Mouse (Mus musculus) intestine, postnatal 0 days (tissue): ENCODE results near the gene B3galt6. TPM values are rescaled to one million over a fixed set of nuclear protein-coding genes. Genes with fewer than 3 reads are reported as not detected.

ENCODE experiments used
- ATAC-seq: fragments of 200-750 bp; cut with Nextera tagmentation; 2 replicates; pipeline ENCODE4 v1.8.0; 2017; ENCODE audit warnings: mild to moderate bottlenecking, moderate TSS enrichment, moderate library complexity
- H3K27ac ChIP-seq: fragments of 300-500 bp; sonication (generic); 2 replicates; pipeline ENCODE4 v1.5.1; 2014; ENCODE audit warnings: mild to moderate bottlenecking, low read depth, low read length, moderate library complexity
- H3K27me3 ChIP-seq: fragments of 300-500 bp; sonication (generic); replicated peaks from 2 replicates; pipeline ENCODE4 v1.6.1; 2014; ENCODE audit warnings: low read length, mixed read lengths; ENCODE audit not compliant: control insufficient read depth, insufficient read depth
- H3K36me3 ChIP-seq: fragments of 300-500 bp; sonication (generic); 2 replicates; pipeline ENCODE4 v1.6.1; 2014; ENCODE audit warnings: mild to moderate bottlenecking, moderate library complexity; ENCODE audit not compliant: control insufficient read depth, insufficient read depth
- H3K4me1 ChIP-seq: fragments of 300-500 bp; sonication (generic); replicated peaks from 2 replicates; pipeline ENCODE4 v1.6.1; 2014; ENCODE audit warnings: antibody characterized with exemption, low read length, mixed read lengths; ENCODE audit not compliant: control insufficient read depth, insufficient read depth
- H3K4me2 ChIP-seq: fragments of 300-500 bp; sonication (generic); replicated peaks from 2 replicates; pipeline ENCODE4 v1.6.1; 2014; ENCODE audit warnings: low read depth, mild to moderate bottlenecking, moderate library complexity
- H3K4me3 ChIP-seq: fragments of 300-500 bp; sonication (generic); 2 replicates; pipeline ENCODE4 v1.5.1; 2014; ENCODE audit warnings: low read depth, low read length
- H3K9ac ChIP-seq: fragments of 300-500 bp; sonication (generic); 2 replicates; pipeline ENCODE4 v1.6.1; 2014; ENCODE audit warnings: mild to moderate bottlenecking, low read depth, low read length
- H3K9me3 ChIP-seq: fragments of 300-500 bp; sonication (generic); 2 replicates; pipeline ENCODE4 v1.6.1; 2016; ENCODE audit warnings: mixed run types; ENCODE audit not compliant: control insufficient read depth
- CTCF ChIP-seq: sonication (generic); IDR thresholded peaks from 2 replicates; pipeline ENCODE4 v1.5.1; 2016; ENCODE audit warnings: low read depth, mild to moderate bottlenecking, control low read depth, antibody characterized with exemption, moderate library complexity
- WGBS: fragments of 180-500 bp; shearing (Covaris S2); extraction: QIAGEN DNeasy Blood & Tissue Kit; methylation state at CpG from one replicate; pipeline ENCODE4 v1.1.7; 2014; 5-methylcytosine and 5-hydroxymethylcytosine counted together
- polyA plus RNA-seq: library from polyadenylated mRNA; unstranded; fragments of >200 nt; fragmentation: Nextera tagmentation; extraction: Ambion mirVana; gene quantifications from 2 replicates; pipeline ENCODE4 v1.2.1, GENCODE M21; 2015

B3galt6 gene
- polyA plus RNA-seq, 1 experiment from 2014 or later: 6.0 TPM

DNA sequence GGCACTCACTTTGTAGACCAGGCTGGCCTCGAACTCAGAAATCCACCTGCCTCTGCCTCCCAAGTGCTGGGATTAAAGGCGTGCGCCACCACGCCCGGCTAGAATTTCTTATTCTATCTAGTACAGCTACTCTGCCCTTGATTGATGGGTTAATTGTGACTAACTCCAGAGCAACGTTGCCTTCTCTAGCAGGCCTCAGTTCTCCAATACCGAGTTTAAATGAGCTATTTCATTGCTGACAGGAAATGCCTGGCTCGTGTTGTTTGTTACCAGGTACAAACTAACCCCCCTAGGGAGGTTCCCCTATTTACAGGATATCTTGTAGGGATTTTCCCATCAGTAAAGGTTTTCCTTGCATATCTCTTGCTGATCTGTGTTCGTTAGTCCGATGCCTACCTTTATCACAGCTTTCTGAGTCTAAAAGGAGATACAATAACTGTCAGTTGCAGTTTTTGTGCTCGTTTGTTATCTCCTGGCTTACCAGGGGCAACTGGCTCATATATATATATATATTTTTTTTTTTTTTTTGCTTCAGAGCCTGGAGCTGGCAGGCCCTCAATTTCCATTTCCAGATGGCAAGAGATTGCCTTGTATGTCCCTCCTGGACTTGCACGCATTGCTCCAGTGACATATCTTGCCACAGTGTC, 10.9 kb downstream of the B3galt6 start:
- Histone ChIP-seq H3K4me3 (no peak overlapping the region), H3K9ac (no peak overlapping the region), H3K4me2 (no peak overlapping the region), H3K4me1 (no peaks in the 10 kb centered on the region), H3K27ac (no peak overlapping the region), H3K36me3 (no peaks in the 10 kb centered on the region), H3K27me3 (no peaks in the 10 kb centered on the region), H3K9me3 (no peaks in the 10 kb centered on the region)
- no peak for ATAC-seq
- WGBS: 80% methylated on average over 12 of the region's 12 CpGs
- TF ChIP-seq CTCF: no peak

DNA sequence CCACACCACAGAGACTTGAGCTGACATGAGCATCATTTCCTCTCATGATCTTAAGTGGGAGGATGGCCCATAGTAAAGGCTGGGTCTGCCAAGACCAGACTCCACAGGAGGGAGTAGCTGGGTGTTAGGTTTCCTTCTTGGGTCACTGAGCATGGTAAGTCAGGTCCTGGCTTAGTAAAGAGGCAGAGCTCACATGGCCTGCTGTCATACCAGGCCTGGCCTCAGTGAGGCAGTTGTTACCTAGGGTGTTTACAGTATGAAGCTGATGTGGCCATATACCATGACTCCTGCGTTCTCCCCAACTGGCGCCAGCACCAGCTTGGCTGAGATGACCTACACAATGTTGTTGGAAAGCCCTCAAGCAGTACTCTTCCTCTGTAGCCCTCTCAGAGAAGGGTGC, 19.2 kb downstream of the B3galt6 start:
- no peak overlapping the region for H3K4me3 ChIP-seq
- ATAC-seq: no peak
- no peaks in the 10 kb centered on the region for H3K36me3 ChIP-seq
- H3K9ac ChIP-seq: no peak overlapping the region
- 0 out of 2 replicates have a peak, but pooled peaks have one; percentile 16 for TF ChIP-seq CTCF
- no peak overlapping the region for H3K27ac ChIP-seq
- H3K9me3 ChIP-seq: no peaks in the 10 kb centered on the region
- 82% methylated on average over 2 of the region's 2 CpGs for WGBS
- no peaks in the 10 kb centered on the region for H3K27me3 ChIP-seq
- H3K4me2 ChIP-seq: no peak overlapping the region
- H3K4me1 ChIP-seq: peaks cover 7% of the 10 kb centered on the region; the same call in 1 of the 2 replicates

DNA sequence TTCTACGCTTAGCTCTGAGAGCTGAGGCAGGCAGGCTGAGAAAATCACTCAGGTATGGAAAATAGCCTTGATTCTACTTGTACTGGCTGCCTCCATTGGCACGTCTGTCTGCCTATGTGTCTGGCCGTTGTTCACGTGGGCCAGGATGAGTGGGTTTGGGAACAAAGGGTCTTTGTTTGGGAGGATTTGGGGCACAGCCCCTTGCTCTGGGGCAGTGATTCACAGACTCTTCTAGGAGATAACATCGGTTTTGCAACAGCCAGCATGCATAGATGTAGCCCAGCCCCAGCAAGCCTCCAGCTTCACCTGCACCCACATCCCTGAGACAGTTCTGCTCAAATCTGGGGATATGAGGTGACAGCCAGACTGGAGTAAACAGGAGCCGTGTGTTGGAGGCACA, 19.8 kb downstream of the B3galt6 start:
- no peaks in the 10 kb centered on the region for H3K36me3 ChIP-seq

DNA sequence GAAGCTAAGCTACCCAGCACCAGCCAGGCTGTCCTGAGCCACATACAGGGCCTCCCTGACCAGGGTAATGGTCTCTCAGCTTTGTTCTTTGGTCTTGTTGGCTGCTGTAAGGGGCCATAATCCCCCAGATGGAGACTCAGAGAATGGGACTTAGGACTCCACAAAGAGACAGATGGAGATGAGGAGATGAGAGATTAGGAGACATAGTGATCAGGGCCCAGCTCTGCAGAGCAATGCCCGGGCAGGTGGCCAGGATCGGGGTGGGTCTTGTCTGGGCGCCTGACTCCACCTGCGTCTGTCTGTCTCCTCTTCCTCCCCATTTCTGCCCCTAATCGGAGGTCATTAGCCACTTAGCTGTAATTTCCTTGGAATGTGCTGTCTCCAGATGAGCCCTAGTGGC, 22.2 kb downstream of the B3galt6 start:
- no peak overlapping the region for H3K4me2 ChIP-seq
- ATAC-seq: no peak
- 83% methylated on average over 5 of the region's 5 CpGs for WGBS
- no peaks in the 10 kb centered on the region for H3K9me3 ChIP-seq
- TF ChIP-seq CTCF: no peak
- peaks cover 12% of the 10 kb centered on the region for H3K36me3 ChIP-seq
- no peaks in the 10 kb centered on the region for H3K27me3 ChIP-seq
- no peak overlapping the region for H3K4me3 ChIP-seq
- H3K27ac ChIP-seq: no peak overlapping the region
- no peak overlapping the region for H3K9ac ChIP-seq
- H3K4me1 ChIP-seq: peaks cover 7% of the 10 kb centered on the region; the same call in 1 of the 2 replicates

More for the DNA sequence above, 19.8 kb downstream of the B3galt6 start:
- no peaks in the 10 kb centered on the region for H3K9me3 ChIP-seq
- no peak overlapping the region for H3K9ac ChIP-seq
- H3K4me2 ChIP-seq: no peak overlapping the region
- TF ChIP-seq CTCF: no peak
- no peak overlapping the region for H3K27ac ChIP-seq
- WGBS: 82% methylated on average over 6 of the region's 6 CpGs
- no peak overlapping the region for H3K4me3 ChIP-seq
- no peaks in the 10 kb centered on the region for H3K27me3 ChIP-seq
- peaks cover 7% of the 10 kb centered on the region; the same call in 1 of the 2 replicates for H3K4me1 ChIP-seq
- no peak for ATAC-seq

DNA sequence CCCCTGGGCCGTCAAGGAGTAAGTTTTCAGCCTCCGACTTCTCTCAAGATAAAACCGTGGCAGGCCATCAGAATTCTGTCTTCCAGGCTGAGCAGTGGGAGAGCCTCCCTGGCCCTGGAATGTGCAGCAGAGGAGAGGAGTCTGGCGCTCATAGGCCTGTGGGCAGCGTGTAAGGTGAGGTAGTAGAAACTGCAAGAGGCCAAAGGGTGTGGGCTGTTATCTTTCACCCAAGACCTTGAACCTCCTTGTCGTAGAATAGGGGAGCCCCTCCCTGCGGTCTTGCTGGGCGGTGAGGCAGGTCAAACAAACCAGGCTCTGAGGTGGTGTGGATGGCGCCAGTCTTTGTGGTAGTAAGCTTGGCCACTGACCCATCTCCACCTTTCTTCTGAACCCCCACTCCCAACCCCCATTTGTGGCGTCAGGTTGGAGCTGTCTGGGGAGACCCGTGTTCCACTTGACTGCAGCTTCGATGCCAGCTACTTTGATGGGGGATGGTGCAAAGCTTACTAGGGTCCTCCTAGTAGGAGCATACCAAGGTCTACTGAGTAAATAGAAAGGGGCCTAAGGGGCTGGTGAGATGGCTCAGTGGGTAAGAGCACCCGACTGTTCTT, 23.3 kb downstream of the B3galt6 start:
- Histone ChIP-seq H3K36me3 (peaks cover 18% of the 10 kb centered on the region), H3K4me3 (no peak overlapping the region), H3K27me3 (no peaks in the 10 kb centered on the region), H3K27ac (peak overlapping the region; percentile 50; the same call in 1 of the 2 replicates), H3K4me1 (peaks cover 7% of the 10 kb centered on the region; the same call in 1 of the 2 replicates), H3K4me2 (no peak overlapping the region), H3K9ac (no peak overlapping the region), H3K9me3 (no peaks in the 10 kb centered on the region)
- 46% methylated on average over 13 of the region's 13 CpGs for WGBS
- TF ChIP-seq CTCF: no peak
- peak; percentile 65 for ATAC-seq

DNA sequence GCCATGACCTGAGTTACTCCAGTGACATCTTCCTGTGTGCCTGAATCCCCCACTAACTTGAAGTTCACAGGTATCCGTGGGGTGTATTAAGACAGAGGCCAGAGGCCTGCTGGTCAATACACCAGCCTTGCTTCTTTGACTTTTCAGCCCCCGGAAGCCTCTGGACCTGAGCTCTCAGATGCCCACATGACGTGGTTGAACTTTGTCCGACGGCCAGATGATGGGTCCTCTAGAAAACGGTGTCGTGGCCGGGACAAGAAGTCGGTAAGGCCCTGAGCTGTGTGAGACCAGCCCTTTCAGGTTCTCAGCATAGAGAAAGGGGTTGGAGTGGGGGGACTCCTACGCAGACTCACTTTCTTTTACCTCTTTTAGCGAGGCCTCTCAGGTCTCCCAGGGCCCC, 28.1 kb downstream of the B3galt6 start:
- Histone ChIP-seq H3K9ac (no peak overlapping the region), H3K9me3 (no peaks in the 10 kb centered on the region), H3K4me1 (peaks cover 16% of the 10 kb centered on the region), H3K4me3 (no peak overlapping the region), H3K27ac (peak overlapping the region; percentile 50), H3K36me3 (peaks cover 18% of the 10 kb centered on the region), H3K27me3 (no peaks in the 10 kb centered on the region), H3K4me2 (0 out of 2 replicates have a peak overlapping the region, but pooled peaks have one; percentile 21)
- 79% methylated on average over 11 of the region's 11 CpGs for WGBS
- ATAC-seq: no peak
- TF ChIP-seq CTCF: no peak
